Mouse (Mus musculus): ENCODE measurements around the gene Fam234b. TPM values are rescaled to one million over a fixed set of nuclear protein-coding genes. Genes with fewer than 3 reads are reported as not detected.

Gene Fam234b
- total and polyA plus RNA-seq, 3 experiments = 7.5 to 37.3 (median 18.3) TPM

GRCm38 (mm10) chr6:135165191-135165590, 32.6 kb upstream of the Fam234b start:
- TF ChIP-seq GATA1 (IDR thresholded peaks at IDR 0.05; ENCODE audit: borderline replicate concordance, low read length) (no peak), TAL1 (conservative IDR thresholded peaks at IDR 0.05; ENCODE audit: low read depth, low read length) (no peak), GATA2 (IDR thresholded peaks at IDR 0.05; ENCODE audit: borderline replicate concordance, low read depth, low read length) (no peak), CTCF (IDR thresholded peaks at IDR 0.05; ENCODE audit: low read depth, low read length) (no peak)
- Histone ChIP-seq H3K9me3 (replicated peaks) (peaks cover 16% of the 10 kb centered on the region), H3K4me3 (ENCODE audit: low read depth, low read length) (no peak overlapping the region), H3K27me3 (ENCODE audit: insufficient read depth, low read length) (no peaks in the 10 kb centered on the region), H3K36me3 (replicated peaks) (peaks cover 23% of the 10 kb centered on the region), H3K4me1 (ENCODE audit: insufficient read depth, low read depth, low read length) (peaks cover 33% of the 10 kb centered on the region)
- no peak for ATAC-seq (ENCODE audit: extremely low read depth, insufficient number of reproducible peaks, low FRiP score, poor library complexity, severe bottlenecking)
- DNase-seq (ENCODE audit: low spot score) = no peak

- Histone ChIP-seq H3K4me1 (ENCODE audit: insufficient read depth, low read depth, low read length) (peaks cover 33% of the 10 kb centered on the region), H3K4me3 (ENCODE audit: low read depth, low read length) (no peak overlapping the region), H3K9me3 (replicated peaks) (peaks cover 16% of the 10 kb centered on the region), H3K27me3 (ENCODE audit: insufficient read depth, low read length) (no peaks in the 10 kb centered on the region), H3K36me3 (replicated peaks) (peaks cover 23% of the 10 kb centered on the region)
- DNase-seq (ENCODE audit: low spot score) (no peak), ATAC-seq (ENCODE audit: extremely low read depth, insufficient number of reproducible peaks, low FRiP score, poor library complexity, severe bottlenecking) (no peak)
- TF ChIP-seq POLR2AphosphoS5 (IDR thresholded peaks at IDR 0.05; ENCODE audit: insufficient replicate concordance, low read depth, low read length) = no peak
- TF ChIP-seq GATA2 (IDR thresholded peaks at IDR 0.05; ENCODE audit: borderline replicate concordance, low read depth, low read length) = no peak
- no peak for TF ChIP-seq TAL1 (conservative IDR thresholded peaks at IDR 0.05; ENCODE audit: low read depth, low read length)
- no peak for TF ChIP-seq GATA1 (IDR thresholded peaks at IDR 0.05; ENCODE audit: borderline replicate concordance, low read length)
These were observed 32.1 kb upstream of the Fam234b start for GRCm38 (mm10) chr6:135165706-135166105.

DNA sequence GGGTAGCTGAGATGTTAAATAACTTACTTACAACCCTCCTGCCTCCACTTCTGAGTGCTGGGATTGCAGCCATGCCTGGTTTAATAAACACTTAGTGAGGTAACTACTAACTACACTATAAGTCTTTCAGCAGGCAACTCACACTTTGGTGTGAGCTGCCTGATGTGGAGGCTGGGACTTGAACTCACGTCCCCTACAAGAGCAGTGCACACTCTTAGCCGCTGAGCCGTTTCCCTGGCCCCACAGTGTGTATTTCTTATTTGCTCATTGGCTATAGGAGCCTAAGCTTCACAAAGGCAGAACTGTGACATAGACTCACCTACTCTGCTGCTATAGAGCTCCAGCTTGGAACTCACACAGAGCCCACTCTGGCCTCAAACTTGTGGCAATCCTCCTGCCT, 31.5 kb upstream of the Fam234b start:
- H3K4me1 ChIP-seq (ENCODE audit: insufficient read depth, low read depth, low read length) = peaks cover 33% of the 10 kb centered on the region
- ATAC-seq (ENCODE audit: extremely low read depth, insufficient number of reproducible peaks, low FRiP score, poor library complexity, severe bottlenecking) (no peak), DNase-seq (ENCODE audit: low spot score) (no peak)
- H3K4me3 ChIP-seq (ENCODE audit: low read depth, low read length) = no peak overlapping the region; the same call in 1 of the 2 replicates
- H3K36me3 ChIP-seq (replicated peaks) = peaks cover 23% of the 10 kb centered on the region
- no peaks in the 10 kb centered on the region for H3K27me3 ChIP-seq (ENCODE audit: insufficient read depth, low read length)
- H3K9me3 ChIP-seq (replicated peaks) = peaks cover 16% of the 10 kb centered on the region
- TF ChIP-seq CTCF (IDR thresholded peaks at IDR 0.05; ENCODE audit: low read depth, low read length) (no peak), GATA2 (IDR thresholded peaks at IDR 0.05; ENCODE audit: borderline replicate concordance, low read depth, low read length) (no peak), GATA1 (IDR thresholded peaks at IDR 0.05; ENCODE audit: borderline replicate concordance, low read length) (no peak), TAL1 (conservative IDR thresholded peaks at IDR 0.05; ENCODE audit: low read depth, low read length) (no peak), POLR2AphosphoS5 (IDR thresholded peaks at IDR 0.05; ENCODE audit: insufficient replicate concordance, low read depth, low read length) (no peak)

GRCm38 (mm10) chr6:135166712-135167111, 31.1 kb upstream of the Fam234b start:
- H3K4me1 ChIP-seq (ENCODE audit: insufficient read depth, low read depth, low read length) = peaks cover 33% of the 10 kb centered on the region
- H3K9me3 ChIP-seq (replicated peaks) = peaks cover 17% of the 10 kb centered on the region
- ATAC-seq (ENCODE audit: extremely low read depth, insufficient number of reproducible peaks, low FRiP score, poor library complexity, severe bottlenecking) (peak; percentile 11; the same call in 1 of the 2 replicates), DNase-seq (ENCODE audit: low spot score) (peak; percentile 15)
- no peak for TF ChIP-seq CTCF (IDR thresholded peaks at IDR 0.05; ENCODE audit: low read depth, low read length)
- TF ChIP-seq TAL1 (conservative IDR thresholded peaks at IDR 0.05; ENCODE audit: low read depth, low read length) = no peak
- TF ChIP-seq POLR2AphosphoS5 (IDR thresholded peaks at IDR 0.05; ENCODE audit: insufficient replicate concordance, low read depth, low read length) = no peak
- TF ChIP-seq GATA2 (IDR thresholded peaks at IDR 0.05; ENCODE audit: borderline replicate concordance, low read depth, low read length) = no peak
- no peak for TF ChIP-seq GATA1 (IDR thresholded peaks at IDR 0.05; ENCODE audit: borderline replicate concordance, low read length)
- no peak overlapping the region; the same call in 1 of the 2 replicates for H3K4me3 ChIP-seq (ENCODE audit: low read depth, low read length)
- H3K36me3 ChIP-seq (replicated peaks) = peaks cover 23% of the 10 kb centered on the region
- H3K27me3 ChIP-seq (ENCODE audit: insufficient read depth, low read length) = no peaks in the 10 kb centered on the region

GRCm38 (mm10) chr6:135167380-135168311, 30.1 kb upstream of the Fam234b start:
- peak; percentile 55 for DNase-seq (ENCODE audit: low spot score)
- Histone ChIP-seq H3K4me1 (ENCODE audit: insufficient read depth, low read depth, low read length) (peaks cover 33% of the 10 kb centered on the region), H3K27me3 (ENCODE audit: insufficient read depth, low read length) (no peaks in the 10 kb centered on the region), H3K9me3 (replicated peaks) (peaks cover 21% of the 10 kb centered on the region), H3K4me3 (ENCODE audit: low read depth, low read length) (peak overlapping the region; percentile 77), H3K36me3 (replicated peaks) (peaks cover 18% of the 10 kb centered on the region)
- TF ChIP-seq POLR2AphosphoS5 (IDR thresholded peaks at IDR 0.05; ENCODE audit: insufficient replicate concordance, low read depth, low read length) = no peak
- TF ChIP-seq GATA2 (IDR thresholded peaks at IDR 0.05; ENCODE audit: borderline replicate concordance, low read depth, low read length) = no peak
- TF ChIP-seq GATA1 (IDR thresholded peaks at IDR 0.05; ENCODE audit: borderline replicate concordance, low read length) = no peak
- no peak for TF ChIP-seq TAL1 (conservative IDR thresholded peaks at IDR 0.05; ENCODE audit: low read depth, low read length)
- TF ChIP-seq CTCF (IDR thresholded peaks at IDR 0.05; ENCODE audit: low read depth, low read length) = no peak
- ATAC-seq (ENCODE audit: extremely low read depth, insufficient number of reproducible peaks, low FRiP score, poor library complexity, severe bottlenecking) = peak; percentile 81

DNA sequence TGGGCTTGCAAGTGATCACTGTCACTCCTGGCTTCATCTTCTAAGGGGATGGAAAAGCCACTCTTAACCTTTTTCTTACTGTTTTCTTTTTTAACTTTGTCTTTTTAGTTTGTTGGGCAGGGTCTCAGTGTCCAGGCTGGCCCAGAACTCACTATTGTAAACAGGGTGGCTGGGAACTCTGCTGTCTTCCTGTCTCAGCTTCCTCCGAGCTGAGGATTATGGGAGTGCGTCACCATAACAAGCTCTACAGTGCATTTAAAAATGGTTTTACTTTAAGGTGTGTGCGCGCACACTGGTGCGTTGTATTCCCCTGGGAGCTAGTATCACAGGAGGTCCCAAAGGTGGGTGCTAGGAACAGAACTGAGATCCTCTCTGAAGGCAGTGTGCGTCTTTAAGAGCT, 29.3 kb upstream of the Fam234b start:
- ATAC-seq (ENCODE audit: extremely low read depth, insufficient number of reproducible peaks, low FRiP score, poor library complexity, severe bottlenecking) = no peak
- DNase-seq (ENCODE audit: low spot score) = no peak
- Histone ChIP-seq H3K4me3 (ENCODE audit: low read depth, low read length) (peak overlapping the region; percentile 77; the same call in 1 of the 2 replicates), H3K36me3 (replicated peaks) (peaks cover 11% of the 10 kb centered on the region), H3K9me3 (replicated peaks) (peaks cover 29% of the 10 kb centered on the region), H3K27me3 (ENCODE audit: insufficient read depth, low read length) (no peaks in the 10 kb centered on the region), H3K4me1 (ENCODE audit: insufficient read depth, low read depth, low read length) (peaks cover 33% of the 10 kb centered on the region)
- TF ChIP-seq CTCF (IDR thresholded peaks at IDR 0.05; ENCODE audit: low read depth, low read length) = no peak

All from G1E (cell line).